Mouse (Mus musculus) G1E (cell line): Measurements from ENCODE around the gene Atg14.

Experiments used
- CTCF ChIP-seq: IDR thresholded peaks from 2 replicates; pipeline ENCODE4 v1.5.1; 2012; ENCODE audit warnings: low read depth, low read length, inconsistent platforms, mixed read lengths
- GATA1 ChIP-seq: IDR thresholded peaks from 2 replicates; pipeline ENCODE4 v1.6.1; 2012; ENCODE audit warnings: borderline replicate concordance, low read length, inconsistent platforms, mixed read lengths
- GATA2 ChIP-seq: IDR thresholded peaks from 2 replicates; pipeline ENCODE4 v1.6.1; 2012; ENCODE audit warnings: low read depth, low read length, inconsistent platforms, borderline replicate concordance
- POLR2AphosphoS5 ChIP-seq: IDR thresholded peaks from 2 replicates; pipeline ENCODE4 v1.6.1; 2012; ENCODE audit warnings: low read depth, low read length, inconsistent platforms; ENCODE audit not compliant: insufficient replicate concordance
- TAL1 ChIP-seq: conservative IDR thresholded peaks from 2 replicates; pipeline ENCODE4 v1.6.1; 2012; ENCODE audit warnings: low read depth, low read length, inconsistent platforms, mixed read lengths

DNA sequence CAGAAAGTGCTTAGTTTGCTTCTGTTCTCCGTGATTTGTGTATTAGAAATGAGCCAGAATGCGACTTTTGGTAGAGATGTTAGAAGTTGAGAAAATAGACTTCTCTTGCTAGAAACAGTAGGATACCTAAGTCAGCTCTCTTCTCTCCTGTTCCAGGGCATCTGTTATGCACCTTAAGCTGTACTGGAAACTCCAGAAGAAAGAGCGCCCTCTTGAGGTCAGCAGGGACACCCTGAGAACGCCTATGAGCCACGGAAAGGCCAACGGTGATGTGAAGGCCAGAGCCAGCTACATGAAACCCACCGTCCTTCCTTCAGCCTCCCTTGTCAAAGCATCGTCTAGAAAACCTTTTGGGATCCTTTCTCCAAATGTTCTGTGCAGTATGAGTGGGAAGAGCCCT, 41.4 kb downstream of the Atg14 start:
- TF ChIP-seq CTCF = peak; percentile 65
- no peak for TF ChIP-seq GATA1
- TF ChIP-seq POLR2AphosphoS5 = no peak
- TF ChIP-seq GATA2 = no peak
- TF ChIP-seq TAL1 = no peak
